Mouse (Mus musculus) stomach, embryonic 14.5 days (tissue): Measurements from ENCODE around the gene Cyp27b1. TPM values are rescaled to one million over a fixed set of nuclear protein-coding genes. Genes with fewer than 3 reads are reported as not detected.
A peak's percentile ranks its signal among the peaks of the same experiment; 100 is the strongest.
"Not testable (repeated sequence)": the region's sequence is repeated elsewhere in the genome, so short reads cannot be mapped to it uniquely, and the experiment has no call there.

Experiments
- ATAC-seq: fragments of 200-750 bp; cut with Nextera tagmentation; 2 replicates; pipeline ENCODE4 v1.8.0; 2017; ENCODE audit warnings: low read depth, moderate TSS enrichment; ENCODE audit not compliant: insufficient number of reproducible peaks, insufficient read depth, low FRiP score
- H3K27ac ChIP-seq: fragments of 300-500 bp; sonication (generic); 2 replicates; pipeline ENCODE4 v1.5.1; 2014; ENCODE audit warnings: mild to moderate bottlenecking, low read length, moderate library complexity, mixed read lengths
- H3K27me3 ChIP-seq: fragments of 300-500 bp; sonication (generic); 2 replicates; pipeline ENCODE4 v1.6.1; 2014; ENCODE audit warnings: low read length, control low read depth, mixed read lengths; ENCODE audit not compliant: control insufficient read depth, insufficient read depth
- H3K36me3 ChIP-seq: fragments of 300-500 bp; sonication (generic); 2 replicates; pipeline ENCODE4 v1.6.1; 2014; ENCODE audit warnings: mild to moderate bottlenecking, control low read depth, low read length, moderate library complexity, mixed read lengths; ENCODE audit not compliant: control insufficient read depth, insufficient read depth
- H3K4me1 ChIP-seq: fragments of 300-500 bp; sonication (generic); 2 replicates; pipeline ENCODE4 v1.6.1; 2014; ENCODE audit warnings: low read length, control low read depth, mixed read lengths; ENCODE audit not compliant: control insufficient read depth, insufficient read depth
- H3K4me2 ChIP-seq: fragments of 300-500 bp; sonication (generic); replicated peaks from 2 replicates; pipeline ENCODE4 v1.6.1; 2014; ENCODE audit warnings: low read depth, low read length, control low read depth
- H3K4me3 ChIP-seq: fragments of 300-500 bp; sonication (generic); 2 replicates; pipeline ENCODE4 v1.5.1; 2014; ENCODE audit warnings: low read depth, low read length, control low read depth
- H3K9ac ChIP-seq: fragments of 300-500 bp; sonication (generic); replicated peaks from 2 replicates; pipeline ENCODE4 v1.6.1; 2014; ENCODE audit warnings: low read depth, mild to moderate bottlenecking, control low read depth, low read length, moderate library complexity, mixed read lengths
- H3K9me3 ChIP-seq: fragments of 300-500 bp; sonication (generic); 2 replicates; pipeline ENCODE4 v1.6.1; 2016; ENCODE audit warnings: low read depth, low read length, control low read depth; ENCODE audit not compliant: control insufficient read depth
- WGBS: fragments of 180-500 bp; shearing (Covaris S2); extraction: QIAGEN DNeasy Blood & Tissue Kit; methylation state at CpG from one replicate; pipeline ENCODE4 v1.1.7; 2014; 5-methylcytosine and 5-hydroxymethylcytosine counted together
- polyA plus RNA-seq: library from polyadenylated mRNA; unstranded; fragments of >200 nt; fragmentation: Nextera tagmentation; extraction: Ambion mirVana; gene quantifications from 2 replicates; pipeline ENCODE4 v1.2.1, GENCODE M21; 2014

Cyp27b1 gene
- polyA plus RNA-seq, 1 experiment from 2014 or later = 0.13 TPM

DNA sequence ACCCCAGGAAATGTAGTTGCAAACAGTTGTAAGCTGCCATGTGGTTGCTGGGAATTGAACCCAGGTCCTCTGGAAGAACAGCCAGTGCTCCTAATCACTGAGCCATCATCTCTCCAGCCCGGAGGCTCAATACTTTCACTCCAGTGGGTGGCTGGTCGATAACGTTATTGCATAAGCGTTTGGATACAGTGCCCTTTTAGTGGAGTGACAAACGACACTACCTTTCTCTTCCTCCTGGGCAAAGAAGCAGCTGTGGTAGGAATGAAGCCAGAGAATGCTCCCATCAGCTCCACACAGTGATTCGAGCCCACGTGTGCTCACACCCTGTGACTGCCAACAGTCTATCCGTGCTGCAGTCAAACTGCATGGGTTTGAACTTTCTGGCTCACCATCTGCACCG, 23.2 kb downstream of the Cyp27b1 start:
- Histone ChIP-seq H3K27ac (no peak overlapping the region), H3K9ac (no peak overlapping the region), H3K27me3 (no peaks in the 10 kb centered on the region), H3K4me2 (peak overlapping the region; percentile 62), H3K4me1 (peaks cover 15% of the 10 kb centered on the region; the same call in 1 of the 2 replicates), H3K9me3 (no peaks in the 10 kb centered on the region), H3K36me3 (peaks cover 26% of the 10 kb centered on the region), H3K4me3 (peak overlapping the region; percentile 74; the same call in 1 of the 2 replicates)
- WGBS = 66% methylated on average over 9 of the region's 9 CpGs
- no peak for ATAC-seq

DNA sequence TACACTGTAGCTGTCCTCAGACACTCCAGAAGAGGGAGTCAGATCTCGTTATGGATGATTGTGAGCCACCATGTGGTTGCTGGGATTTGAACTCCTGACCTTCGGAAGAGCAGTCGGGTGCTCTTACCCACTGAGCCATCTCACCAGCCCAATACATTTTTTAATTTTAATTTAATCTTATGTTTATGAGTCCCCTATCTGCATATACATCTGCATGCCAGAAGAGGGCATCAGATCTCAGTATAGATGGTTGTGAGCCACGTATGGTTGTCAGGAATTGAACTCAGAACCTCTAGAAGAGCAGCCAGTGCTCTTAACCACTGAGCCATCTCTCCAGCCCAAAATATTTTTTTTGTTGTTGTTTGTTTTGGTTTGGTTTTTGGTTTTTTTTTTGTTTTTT, 24.2 kb downstream of the Cyp27b1 start:
- Histone ChIP-seq H3K36me3 (peaks cover 16% of the 10 kb centered on the region), H3K4me1 (peaks cover 15% of the 10 kb centered on the region; the same call in 1 of the 2 replicates)
- not testable (repeated sequence) for H3K4me2 ChIP-seq, H3K9ac ChIP-seq, H3K9me3 ChIP-seq, H3K27ac ChIP-seq, H3K4me3 ChIP-seq, ATAC-seq, H3K27me3 ChIP-seq
- WGBS = 86% methylated on average over 4 of the region's 4 CpGs

- H3K36me3 ChIP-seq, H3K4me3 ChIP-seq, H3K9ac ChIP-seq, H3K4me2 ChIP-seq, ATAC-seq, H3K27me3 ChIP-seq, H3K9me3 ChIP-seq, H3K27ac ChIP-seq: not testable (repeated sequence)
- peaks cover 15% of the 10 kb centered on the region; the same call in 1 of the 2 replicates for H3K4me1 ChIP-seq
- WGBS = 70% methylated on average over 2 of the region's 2 CpGs
These were observed 24.9 kb downstream of the Cyp27b1 start for GRCm38 (mm10) chr10:127072969-127073368.

DNA sequence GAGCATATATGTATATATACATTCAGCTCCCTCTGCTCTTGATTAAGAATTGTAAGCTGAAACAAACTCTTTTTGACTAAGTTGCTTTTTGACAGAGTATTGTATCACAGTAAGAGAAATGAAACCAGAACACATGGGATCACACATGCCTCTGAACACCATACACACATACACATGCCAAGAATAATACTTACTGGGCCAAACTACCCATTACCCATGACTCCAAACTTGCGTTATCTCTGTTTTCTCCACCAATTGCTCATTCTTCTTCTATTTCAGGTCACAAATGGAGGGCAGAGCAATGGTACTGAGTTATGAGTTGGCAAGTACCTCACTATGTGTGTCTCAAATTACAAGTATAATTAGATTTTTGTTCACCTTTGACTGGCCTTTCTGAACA, 25.9 kb downstream of the Cyp27b1 start:
- WGBS = 98% methylated on average over 1 of the region's 1 CpGs
- H3K4me1 ChIP-seq = peaks cover 8% of the 10 kb centered on the region; the same call in 1 of the 2 replicates
- no peak overlapping the region for H3K4me2 ChIP-seq
- H3K27me3 ChIP-seq = peaks cover 13% of the 10 kb centered on the region; the same call in 1 of the 2 replicates
- H3K9ac ChIP-seq = no peak overlapping the region
- H3K27ac ChIP-seq = no peak overlapping the region
- H3K4me3 ChIP-seq = no peak overlapping the region
- ATAC-seq = no peak
- no peaks in the 10 kb centered on the region for H3K36me3 ChIP-seq
- H3K9me3 ChIP-seq = no peaks in the 10 kb centered on the region

- Histone ChIP-seq H3K27ac (no peak within 1 kb of the TSS), H3K9me3 (no peaks in the 10 kb centered on the region), H3K36me3 (no peaks in the 10 kb centered on the region), H3K27me3 (peaks cover 22% of the 10 kb centered on the region), H3K4me2 (no peak within 1 kb of the TSS), H3K4me3 (no peak within 1 kb of the TSS), H3K4me1 (peaks cover 15% of the 10 kb centered on the region), H3K9ac (no peak within 1 kb of the TSS)
- ATAC-seq = no peak
- WGBS = 60% methylated on average over 9 of the region's 9 CpGs
These were observed 27.0 kb downstream of the Cyp27b1 start, which contains the start of gene Agap2 for GRCm38 (mm10) chr10:127075080-127075479. Gene Agap2 (plus strand): TSS chr10:127075284.

DNA sequence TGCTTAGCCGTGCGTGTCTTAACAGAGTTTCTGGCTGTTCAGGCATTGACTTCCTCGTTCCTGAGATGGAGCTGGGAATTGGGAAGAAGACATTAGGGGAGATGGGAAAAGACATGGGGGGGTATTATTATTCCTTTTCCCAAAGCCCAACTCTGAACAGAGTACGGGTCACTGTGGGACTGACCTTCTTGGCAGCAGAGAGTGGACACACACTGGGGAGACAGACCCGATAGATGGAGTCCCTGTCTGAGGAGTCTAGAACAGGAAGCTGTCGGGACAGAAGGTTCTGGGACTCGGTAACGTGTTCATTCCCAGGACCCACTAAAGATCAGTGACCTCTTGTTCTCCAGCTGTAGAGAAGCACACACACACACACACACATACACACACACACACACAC, 27.6 kb downstream of the Cyp27b1 start:
- 67% methylated on average over 8 of the region's 8 CpGs for WGBS
- Histone ChIP-seq H3K9me3 (no peaks in the 10 kb centered on the region), H3K36me3 (no peaks in the 10 kb centered on the region), H3K4me1 (peaks cover 15% of the 10 kb centered on the region), H3K27ac (no peak overlapping the region), H3K9ac (no peak overlapping the region), H3K4me2 (no peak overlapping the region), H3K27me3 (peaks cover 28% of the 10 kb centered on the region), H3K4me3 (no peak overlapping the region)
- ATAC-seq = no peak

DNA sequence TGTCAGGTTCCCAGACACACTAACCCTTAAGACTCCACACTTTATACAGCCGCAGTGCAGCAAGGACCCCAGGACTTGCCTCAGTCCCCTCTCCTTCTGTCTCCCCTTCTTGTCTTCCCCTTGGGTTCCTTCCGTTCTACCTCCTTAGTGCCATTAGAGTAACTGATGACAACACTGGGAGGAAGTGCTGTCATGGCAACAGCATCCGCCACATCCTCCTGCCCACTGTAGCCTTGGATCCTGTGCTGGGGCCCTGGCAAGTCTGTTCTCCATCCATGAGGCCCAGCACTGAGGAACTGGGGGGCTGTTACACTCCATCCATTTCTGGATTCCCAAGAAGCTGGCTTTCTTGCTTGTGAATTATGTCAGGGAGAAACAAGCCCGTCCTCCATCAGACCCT, 28.0 kb downstream of the Cyp27b1 start:
- H3K27ac ChIP-seq = no peak overlapping the region
- no peak for ATAC-seq

DNA sequence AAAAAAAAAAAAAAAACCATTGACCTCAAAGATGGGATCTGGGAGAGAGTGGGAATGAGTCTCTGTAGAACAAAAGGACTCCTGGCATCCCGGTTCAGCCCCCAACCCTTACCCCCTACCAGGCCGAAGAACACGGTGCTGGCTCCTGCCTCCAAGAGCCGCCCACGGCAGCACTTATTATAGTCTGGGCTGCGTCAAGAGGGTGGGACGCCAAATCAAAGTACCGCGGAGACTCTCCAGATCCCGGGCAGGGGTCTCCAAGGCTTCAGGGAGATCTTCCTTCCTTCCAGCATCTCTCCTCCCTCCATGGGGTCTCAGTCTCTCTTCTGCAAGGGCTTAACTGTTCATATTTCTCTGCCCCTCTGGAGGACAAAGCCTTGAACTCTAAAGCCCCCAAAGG, 29.5 kb downstream of the Cyp27b1 start:
- 10% methylated on average over 10 of the region's 10 CpGs for WGBS
- Histone ChIP-seq H3K9me3 (no peaks in the 10 kb centered on the region), H3K27ac (no peak overlapping the region), H3K4me1 (peaks cover 22% of the 10 kb centered on the region), H3K4me3 (no peak overlapping the region), H3K4me2 (no peak overlapping the region), H3K27me3 (peaks cover 35% of the 10 kb centered on the region), H3K9ac (no peak overlapping the region), H3K36me3 (no peaks in the 10 kb centered on the region)
- no peak for ATAC-seq

More for the DNA sequence above, 28.0 kb downstream of the Cyp27b1 start:
- no peaks in the 10 kb centered on the region for H3K36me3 ChIP-seq
- H3K4me2 ChIP-seq = no peak overlapping the region
- peaks cover 32% of the 10 kb centered on the region for H3K27me3 ChIP-seq
- no peaks in the 10 kb centered on the region for H3K9me3 ChIP-seq
- peaks cover 19% of the 10 kb centered on the region for H3K4me1 ChIP-seq
- WGBS = 41% methylated on average over 4 of the region's 4 CpGs
- no peak overlapping the region for H3K4me3 ChIP-seq
- no peak overlapping the region for H3K9ac ChIP-seq
